Mouse (Mus musculus) kidney, postnatal 0 days (tissue): Measurements from ENCODE around the gene Rad9b. TPM values are rescaled to one million over a fixed set of nuclear protein-coding genes. Genes with fewer than 3 reads are reported as not detected.

Experiments
- ATAC-seq: fragments of 200-750 bp; cut with Nextera tagmentation; replicated peaks from 2 replicates; pipeline ENCODE4 v1.8.0; 2017; ENCODE audit warnings: low read depth, moderate number of reproducible peaks, moderate TSS enrichment, moderate library complexity; ENCODE audit not compliant: low FRiP score
- DNase-seq: peaks from one replicate; pipeline ENCODE4 v3.0.0-alpha.2; 2016; ENCODE audit warnings: low spot score
- H3K27ac ChIP-seq: fragments of 300-500 bp; sonication (generic); 2 replicates; pipeline ENCODE4 v1.5.1; 2014; ENCODE audit warnings: mild to moderate bottlenecking
- H3K27me3 ChIP-seq: fragments of 300-500 bp; sonication (generic); 2 replicates; pipeline ENCODE4 v1.6.1; 2014; ENCODE audit warnings: low read length, mixed read lengths; ENCODE audit not compliant: insufficient read depth
- H3K36me3 ChIP-seq: fragments of 300-500 bp; sonication (generic); 2 replicates; pipeline ENCODE4 v1.6.1; 2014; ENCODE audit warnings: low read length, mixed read lengths; ENCODE audit not compliant: insufficient read depth
- H3K4me1 ChIP-seq: fragments of 300-500 bp; sonication (generic); replicated peaks from 2 replicates; pipeline ENCODE4 v1.6.1; 2014; ENCODE audit warnings: antibody characterized with exemption, low read length, mixed read lengths; ENCODE audit not compliant: insufficient read depth
- H3K4me2 ChIP-seq: fragments of 300-500 bp; sonication (generic); 2 replicates; pipeline ENCODE4 v1.6.1; 2014; ENCODE audit warnings: mild to moderate bottlenecking, low read length, moderate library complexity, mixed read lengths
- H3K4me3 ChIP-seq: fragments of 300-500 bp; sonication (generic); replicated peaks from 2 replicates; pipeline ENCODE4 v1.5.1; 2014; ENCODE audit warnings: low read depth, low read length
- H3K9ac ChIP-seq: fragments of 300-500 bp; sonication (generic); 2 replicates; pipeline ENCODE4 v1.6.1; 2014; ENCODE audit warnings: low read depth, low read length
- H3K9me3 ChIP-seq: fragments of 300-500 bp; sonication (generic); replicated peaks from 2 replicates; pipeline ENCODE4 v1.6.1; 2016; ENCODE audit warnings: low read length, inconsistent platforms, mixed read lengths
- CTCF ChIP-seq: IDR thresholded peaks from 2 replicates; pipeline ENCODE4 v1.5.1; 2016; ENCODE audit warnings: antibody characterized with exemption, low read depth, mild to moderate bottlenecking, moderate library complexity
- WGBS: fragments of 180-500 bp; shearing (Covaris S2); extraction: QIAGEN DNeasy Blood & Tissue Kit; methylation state at CpG from one replicate; pipeline ENCODE4 v1.1.7; 2014; 5-methylcytosine and 5-hydroxymethylcytosine counted together
- polyA plus RNA-seq: library from polyadenylated mRNA; unstranded; fragments of >200 nt; fragmentation: Nextera tagmentation; extraction: Ambion mirVana; gene quantifications from 2 replicates; pipeline ENCODE4 v1.2.1, GENCODE M21; 2015

The Rad9b gene
- polyA plus RNA-seq, 1 experiment from 2014 or later = 11.8 TPM

- Histone ChIP-seq H3K36me3 (peaks cover 46% of the 10 kb centered on the region), H3K27ac (no peak overlapping the region), H3K9ac (no peak overlapping the region), H3K4me2 (no peak overlapping the region), H3K27me3 (no peaks in the 10 kb centered on the region), H3K4me1 (no peaks in the 10 kb centered on the region), H3K9me3 (no peaks in the 10 kb centered on the region), H3K4me3 (no peak overlapping the region)
- no peak for ATAC-seq
- TF ChIP-seq CTCF = no peak
- 87% methylated on average over 8 of the region's 8 CpGs for WGBS
- DNase-seq = no peak
These were observed 45.8 kb upstream of the Rad9b start for GRCm38 (mm10) chr5:122399871-122400270.

- TF ChIP-seq CTCF = no peak
- DNase-seq (no peak), ATAC-seq (no peak)
- Histone ChIP-seq H3K27ac (peak overlapping the region; percentile 19; the same call in 1 of the 2 replicates), H3K4me3 (no peak overlapping the region), H3K27me3 (no peaks in the 10 kb centered on the region), H3K36me3 (peaks cover 22% of the 10 kb centered on the region), H3K9me3 (no peaks in the 10 kb centered on the region), H3K4me2 (no peak overlapping the region), H3K4me1 (no peaks in the 10 kb centered on the region), H3K9ac (no peak overlapping the region)
- WGBS = 85% methylated on average over 8 of the region's 8 CpGs
These were observed 43.5 kb upstream of the Rad9b start for GRCm38 (mm10) chr5:122397495-122397894.

DNA sequence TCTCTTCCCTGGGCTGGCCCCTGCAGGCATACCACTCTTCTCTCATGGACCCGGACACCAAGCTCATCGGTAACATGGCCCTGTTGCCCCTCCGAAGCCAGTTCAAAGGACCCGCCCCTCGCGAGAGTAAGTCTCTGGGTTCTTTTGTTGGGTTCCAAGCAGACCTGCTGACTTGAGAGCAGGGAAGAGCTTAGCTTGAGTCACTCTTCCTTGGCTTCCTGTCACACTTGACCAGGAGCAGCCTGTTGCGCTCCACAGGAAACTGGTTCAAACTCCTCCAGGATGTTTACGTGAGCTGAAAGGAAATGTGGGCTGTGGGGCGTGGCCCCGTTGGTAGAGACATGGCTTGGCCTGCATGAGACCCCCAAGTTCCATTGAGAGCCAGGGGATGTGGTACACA lies 42.8 kb upstream of the Rad9b start:
- ATAC-seq = no peak; the same call in 1 of the 2 replicates

DNA sequence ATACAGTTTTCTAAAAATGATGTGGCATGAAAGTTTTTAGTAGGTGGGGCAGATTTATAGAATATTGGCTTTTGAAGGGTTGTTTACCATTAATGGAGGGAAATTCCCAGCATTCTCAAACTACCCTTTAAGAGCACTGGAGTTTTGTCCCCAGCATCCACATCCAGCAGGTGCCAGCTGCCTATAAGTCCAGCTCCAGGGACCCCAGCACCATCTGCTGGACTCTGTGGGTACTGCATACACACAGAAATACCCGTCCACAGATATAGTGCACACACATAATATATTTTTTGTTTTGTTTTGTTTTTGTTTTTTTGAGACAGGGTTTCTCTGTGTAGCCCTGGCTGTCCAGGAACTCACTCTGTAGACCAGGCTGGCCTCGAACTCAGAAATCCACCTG lies 39.9 kb upstream of the Rad9b start:
- TF ChIP-seq CTCF = peak; percentile 88
- no peak for ATAC-seq
- 56% methylated on average over 2 of the region's 2 CpGs for WGBS

More for the DNA sequence above, 42.8 kb upstream of the Rad9b start:
- Histone ChIP-seq H3K4me1 (no peaks in the 10 kb centered on the region), H3K9me3 (no peaks in the 10 kb centered on the region), H3K9ac (no peak overlapping the region), H3K36me3 (peaks cover 16% of the 10 kb centered on the region), H3K27me3 (no peaks in the 10 kb centered on the region), H3K4me3 (no peak overlapping the region), H3K27ac (peak overlapping the region; percentile 72), H3K4me2 (no peak overlapping the region)
- no peak for TF ChIP-seq CTCF
- DNase-seq = peak; percentile 59
- 75% methylated on average over 10 of the region's 10 CpGs for WGBS

DNA sequence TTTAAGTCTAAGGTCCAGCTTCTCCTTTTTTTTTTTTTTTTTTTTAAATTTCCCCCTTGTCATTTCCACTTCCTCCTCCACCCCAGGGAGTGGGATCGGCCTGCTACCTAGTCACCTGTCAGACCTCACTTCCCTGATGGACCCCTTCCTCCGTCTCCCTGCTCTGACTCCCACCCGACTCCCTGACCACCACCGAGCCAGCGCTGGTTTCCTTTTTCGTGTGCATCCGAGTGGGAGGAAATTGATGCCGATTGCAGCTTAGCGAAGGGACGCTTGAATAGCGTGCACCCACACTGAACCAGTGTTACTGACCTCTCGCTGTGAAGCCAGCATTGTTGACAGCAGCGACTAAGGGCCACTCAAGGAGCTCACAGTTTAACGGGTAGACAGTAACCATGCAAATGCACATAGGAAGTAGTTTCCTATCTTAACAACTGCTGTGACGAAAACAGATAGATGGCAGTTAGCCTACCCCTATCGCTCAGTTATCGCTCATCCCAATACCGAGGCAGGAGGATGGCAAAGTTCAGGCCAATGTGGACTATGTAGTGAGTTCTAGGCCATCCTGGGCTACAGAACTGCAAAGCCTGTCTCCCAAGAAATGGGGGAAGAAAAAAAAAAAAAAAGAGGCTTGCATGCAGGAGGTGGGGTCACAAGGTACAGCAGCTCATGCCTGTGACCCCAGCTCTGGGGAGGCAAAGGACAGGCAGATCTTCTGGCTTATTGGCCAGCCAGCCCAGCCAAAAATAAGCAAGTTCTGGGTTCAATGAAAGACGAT lies 38.4 kb upstream of the Rad9b start:
- H3K4me1 ChIP-seq = no peaks in the 10 kb centered on the region
- peak; percentile 58 for DNase-seq
- peak overlapping the region; percentile 76 for H3K4me3 ChIP-seq
- peak overlapping the region; percentile 63; the same call in 1 of the 2 replicates for H3K27ac ChIP-seq
- H3K4me2 ChIP-seq = peak overlapping the region; percentile 66
- TF ChIP-seq CTCF = no peak
- H3K27me3 ChIP-seq = no peaks in the 10 kb centered on the region
- peaks cover 9% of the 10 kb centered on the region for H3K36me3 ChIP-seq
- no peaks in the 10 kb centered on the region for H3K9me3 ChIP-seq
- 13% methylated on average over 19 of the region's 19 CpGs for WGBS
- peak overlapping the region; percentile 82 for H3K9ac ChIP-seq
- ATAC-seq = peak; percentile 8; the same call in 1 of the 2 replicates

More for the DNA sequence above, 39.9 kb upstream of the Rad9b start:
- no peak overlapping the region for H3K27ac ChIP-seq
- H3K4me2 ChIP-seq = no peak overlapping the region
- H3K9me3 ChIP-seq = no peaks in the 10 kb centered on the region
- H3K9ac ChIP-seq = no peak overlapping the region
- no peaks in the 10 kb centered on the region for H3K4me1 ChIP-seq
- H3K27me3 ChIP-seq = no peaks in the 10 kb centered on the region
- H3K4me3 ChIP-seq = no peak overlapping the region
- H3K36me3 ChIP-seq = peaks cover 12% of the 10 kb centered on the region
- DNase-seq = peak; percentile 69

DNA sequence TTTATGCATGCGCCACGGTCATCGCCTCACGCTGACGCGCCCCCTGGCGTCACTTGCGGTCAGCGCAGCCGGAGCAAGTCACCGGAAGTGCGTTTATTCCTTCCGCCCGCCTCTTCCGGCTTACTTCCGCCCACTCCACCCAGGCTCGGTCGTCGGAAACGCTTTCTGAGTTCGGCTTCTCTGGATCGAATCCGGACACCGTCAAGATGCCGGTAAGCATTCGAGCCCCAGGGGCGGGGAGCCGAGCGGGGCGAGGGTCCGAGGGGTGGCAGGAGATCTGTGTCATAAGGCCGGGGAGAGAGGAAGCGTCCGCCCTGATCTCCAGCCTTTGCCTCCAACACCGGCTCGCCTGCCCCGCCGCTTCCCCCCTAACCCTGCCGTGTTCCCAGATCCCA lies 37.8 kb upstream of the Rad9b start, which contains the start of gene Arpc3:
TSS of gene Arpc3 (plus strand) at position 93 of the 395 bp plus-strand sequence.
- WGBS = under 1% methylated on average over 39 of the region's 39 CpGs
- Histone ChIP-seq H3K9me3 (no peaks in the 10 kb centered on the region), H3K36me3 (0 out of 2 replicates have a peak, but pooled peaks cover 3% of the 10 kb centered on the region), H3K27ac (peak within 1 kb of the TSS; percentile 63; the same call in 1 of the 2 replicates), H3K27me3 (no peaks in the 10 kb centered on the region), H3K4me1 (no peaks in the 10 kb centered on the region), H3K4me3 (peak within 1 kb of the TSS; percentile 76), H3K4me2 (peak within 1 kb of the TSS; percentile 66), H3K9ac (peak within 1 kb of the TSS; percentile 82)
- peak; percentile 78 for ATAC-seq
- peak; percentile 93 for TF ChIP-seq CTCF
- DNase-seq = peak; percentile 94
